Mouse (Mus musculus): ENCODE measurements around the gene Aff4.
"Not testable (repeated sequence)": the region's sequence is repeated elsewhere in the genome, so short reads cannot be mapped to it uniquely, and the experiment has no call there.

The Aff4 gene

GRCm38 (mm10) chr11:53337684-53338083 is 12.9 kb upstream of the Aff4 start:
- CTCF ChIA-PET: no interaction called here

GRCm38 (mm10) chr11:53341019-53341418 is 9.6 kb upstream of the Aff4 start:
- CTCF ChIA-PET: not testable (repeated sequence)

DNA sequence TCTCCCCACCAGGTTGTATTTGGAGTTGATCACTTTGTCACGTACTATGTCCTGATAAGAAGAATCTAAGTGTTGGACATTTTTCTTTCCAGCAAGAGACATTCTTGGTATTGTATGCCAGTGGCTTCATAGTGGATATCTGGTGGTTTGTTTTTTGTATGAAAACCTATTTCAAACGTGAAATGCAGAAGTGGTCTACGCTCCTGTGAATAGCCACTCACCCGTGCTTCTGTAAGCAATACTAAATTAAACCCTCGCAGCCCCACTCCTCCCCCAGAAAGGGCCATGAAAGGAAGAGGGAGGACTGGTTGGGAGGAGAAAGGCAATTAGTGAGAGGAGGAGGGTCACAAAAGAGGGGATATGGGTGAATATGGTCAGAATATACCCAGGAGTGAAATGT is 7.9 kb upstream of the Aff4 start:
- CTCF ChIA-PET: no interaction called here

GRCm38 (mm10) chr11:53345328-53345727 is 5.3 kb upstream of the Aff4 start:
- CTCF ChIA-PET: no interaction called here

- CTCF ChIA-PET: no interaction called here
Observed at GRCm38 (mm10) chr11:53345738-53346137, 4.9 kb upstream of the Aff4 start.

- CTCF ChIA-PET: interaction anchor here (0.7 kb wide), 1 partner anchor 653 kb away, joined by 3 read pairs; no protein-coding TSS in a partner anchor
Observed at GRCm38 (mm10) chr11:53351224-53351942, 750 bp downstream of the Aff4 start.

GRCm38 (mm10) chr11:53351943-53352590 is 1.4 kb downstream of the Aff4 start:
- CTCF ChIA-PET: interaction anchor here (0.6 to 0.7 kb wide), 2 partner anchors 183 to 652 kb away, joined by 3 read pairs; no protein-coding TSS in a partner anchor

GRCm38 (mm10) chr11:53358504-53359155 is 8.0 kb downstream of the Aff4 start:
- CTCF ChIA-PET: no interaction called here

- CTCF ChIA-PET: interaction anchor here (1.2 kb wide), 1 partner anchor 13 kb away, joined by 12 read pairs; no protein-coding TSS in a partner anchor
Observed at GRCm38 (mm10) chr11:53367032-53367431, 16.4 kb downstream of the Aff4 start.

GRCm38 (mm10) chr11:53378918-53379317 is 28.3 kb downstream of the Aff4 start:
- CTCF ChIA-PET: no interaction called here

GRCm38 (mm10) chr11:53383758-53384428 is 33.3 kb downstream of the Aff4 start:
- CTCF ChIA-PET: interaction anchor here (0.5 kb wide), 1 partner anchor 249 kb away, joined by 3 read pairs; no protein-coding TSS in a partner anchor

- CTCF ChIA-PET: no interaction called here
Observed at GRCm38 (mm10) chr11:53393856-53394255, 43.2 kb downstream of the Aff4 start.

GRCm38 (mm10) chr11:53403638-53404037 is 53.0 kb downstream of the Aff4 start:
- CTCF ChIA-PET: no interaction called here

DNA sequence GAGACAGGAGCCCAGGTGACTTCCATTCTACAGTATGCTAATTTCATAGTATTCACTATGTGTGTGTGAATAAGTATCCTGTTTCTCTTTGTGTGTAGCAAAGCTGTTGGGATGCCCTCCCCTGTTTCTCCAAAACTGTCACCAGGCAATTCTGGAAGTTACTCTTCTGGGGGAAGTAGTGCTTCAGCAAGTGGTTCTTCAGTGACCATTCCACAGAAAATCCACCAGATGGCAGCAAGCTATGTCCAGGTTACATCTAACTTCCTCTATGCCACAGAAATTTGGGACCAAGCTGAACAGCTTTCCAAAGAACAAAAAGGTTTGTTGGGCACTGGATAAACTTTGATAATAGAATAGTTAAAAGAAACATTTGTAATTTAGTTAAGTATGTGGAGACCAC is 61.1 kb downstream of the Aff4 start:
- CTCF ChIA-PET: no interaction called here

DNA sequence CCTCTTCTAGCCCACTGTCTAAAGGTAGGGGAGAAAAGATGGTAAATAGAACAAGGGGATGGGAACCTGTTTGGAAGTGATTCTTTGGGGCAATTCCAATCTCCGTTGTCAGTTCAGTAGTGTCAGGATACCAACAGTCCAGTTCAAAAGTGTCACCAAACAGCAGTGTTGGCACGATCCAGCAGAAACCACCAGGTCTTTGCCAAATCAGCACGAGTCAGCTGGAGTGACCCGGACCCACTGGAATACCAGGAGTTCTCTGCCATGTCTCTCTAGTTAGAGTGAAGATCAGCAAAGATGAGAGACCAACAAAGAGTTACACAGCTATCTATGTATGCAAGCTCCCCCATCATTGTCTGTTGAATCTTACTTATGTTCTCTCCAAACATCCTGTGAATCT is 63.2 kb downstream of the Aff4 start:
- CTCF ChIA-PET: no interaction called here

- CTCF ChIA-PET: no interaction called here
Observed at GRCm38 (mm10) chr11:53418048-53418447, 67.4 kb downstream of the Aff4 start.

- CTCF ChIA-PET: no interaction called here
Observed at GRCm38 (mm10) chr11:53423036-53423435, 72.4 kb downstream of the Aff4 start, which contains the start of gene Leap2. TSS of gene Leap2 (minus strand) at chr11:53423170.

DNA sequence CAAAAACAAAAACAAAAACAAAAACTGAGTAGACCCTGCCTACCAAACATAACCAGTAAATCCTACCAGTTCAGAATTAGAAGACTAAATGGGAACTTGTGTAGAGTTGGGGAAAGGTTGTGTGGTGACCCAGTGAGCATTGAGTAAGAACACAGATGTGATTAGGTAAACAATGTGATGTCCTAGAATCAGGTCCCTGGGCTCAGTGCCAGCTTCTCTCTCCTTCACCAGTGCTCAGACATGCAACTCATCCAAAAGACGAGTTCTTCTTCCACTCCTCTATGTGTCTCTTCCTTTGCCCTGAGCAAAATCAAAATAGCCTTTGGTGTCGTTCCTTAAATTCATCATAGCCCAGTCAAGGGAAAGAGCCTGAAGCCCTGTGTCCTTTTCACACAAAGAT is 74.2 kb downstream of the Aff4 start:
- CTCF ChIA-PET: interaction anchor here (1.2 kb wide), 1 partner anchor 23 kb away, joined by 3 read pairs; no protein-coding TSS in a partner anchor

GRCm38 (mm10) chr11:53425251-53425650 is 74.6 kb downstream of the Aff4 start:
- CTCF ChIA-PET: interaction anchor here (1.2 kb wide), 1 partner anchor 24 kb away, joined by 3 read pairs; no protein-coding TSS in a partner anchor

- CTCF ChIA-PET: interaction anchor here (1.2 kb wide), 1 partner anchor 24 kb away, joined by 3 read pairs; no protein-coding TSS in a partner anchor
Observed at GRCm38 (mm10) chr11:53425711-53426255, 75.2 kb downstream of the Aff4 start.

- CTCF ChIA-PET: not testable (repeated sequence)
Observed at GRCm38 (mm10) chr11:53426914-53427313, 76.3 kb downstream of the Aff4 start.
